Mouse (Mus musculus): Measurements from ENCODE around the gene Rxfp4. TPM values are rescaled to one million over a fixed set of nuclear protein-coding genes. Genes with fewer than 3 reads are reported as not detected.

Rxfp4 gene
- polyA plus RNA-seq, 1 experiment = not detected

DNA sequence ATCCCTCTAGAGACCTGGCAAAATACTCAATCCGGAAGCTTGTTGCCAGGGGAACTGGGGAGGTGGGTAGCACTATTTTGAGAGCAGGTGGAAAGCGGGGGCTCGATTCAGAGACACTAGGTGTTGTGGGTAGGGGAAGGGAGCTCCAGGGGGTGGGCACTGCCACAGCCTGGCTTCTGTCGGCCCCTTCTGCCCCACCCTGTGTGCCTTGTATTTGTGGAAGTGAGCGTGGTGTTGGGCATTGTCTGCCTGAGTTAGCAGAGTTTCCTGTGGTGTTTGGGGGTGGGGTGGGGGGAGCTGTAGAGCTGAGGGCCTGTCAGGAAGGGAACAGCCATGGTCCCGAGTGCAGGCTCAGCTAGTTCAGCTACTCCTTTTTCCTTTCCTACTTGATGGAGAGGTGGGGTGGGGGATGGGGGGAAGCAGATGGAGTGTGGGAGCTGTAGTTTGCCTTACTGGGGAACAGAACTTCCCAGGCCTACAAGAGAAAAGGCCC is 22.0 kb downstream of the Rxfp4 start:
- no peak for TF ChIP-seq CTCF (IDR thresholded peaks at IDR 0.05; ENCODE audit: borderline replicate concordance, insufficient read depth, low read length)
- no peak for TF ChIP-seq POLR2A (IDR thresholded peaks at IDR 0.05; ENCODE audit: low read depth, low read length)
- Histone ChIP-seq H3K4me1 (ENCODE audit: control insufficient read depth, insufficient read depth, low read length) (0 out of 2 replicates have a peak, but pooled peaks cover 8% of the 10 kb centered on the region), H3K27ac (ENCODE audit: insufficient read depth, low read length) (no peak overlapping the region), H3K4me3 (ENCODE audit: insufficient read depth, low read length) (no peak overlapping the region)

DNA sequence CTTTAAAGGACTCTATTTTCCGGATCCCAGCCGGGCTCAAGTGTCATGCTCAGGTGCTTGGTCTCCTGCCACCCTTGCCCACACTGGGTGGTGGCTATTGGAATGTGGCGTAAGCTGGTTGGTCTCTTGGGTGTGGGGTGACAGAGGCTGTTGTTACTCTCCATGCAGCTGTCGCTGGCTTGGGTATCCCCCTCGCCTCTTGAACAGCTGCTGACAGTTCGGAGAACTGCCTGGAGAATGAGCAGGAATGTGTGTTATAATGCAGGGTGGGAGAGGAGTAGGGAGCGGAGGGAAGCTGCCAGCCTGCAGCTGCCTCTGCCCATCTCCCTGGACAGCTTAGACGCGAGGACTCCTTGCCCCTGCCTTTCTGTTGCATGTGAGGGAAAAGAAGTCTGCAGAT is 22.9 kb downstream of the Rxfp4 start:
- 0 out of 2 replicates have a peak, but pooled peaks cover 8% of the 10 kb centered on the region for H3K4me1 ChIP-seq (ENCODE audit: control insufficient read depth, insufficient read depth, low read length)
- no peak overlapping the region for H3K4me3 ChIP-seq (ENCODE audit: insufficient read depth, low read length)
- no peak overlapping the region for H3K27ac ChIP-seq (ENCODE audit: insufficient read depth, low read length)
- TF ChIP-seq POLR2A (IDR thresholded peaks at IDR 0.05; ENCODE audit: low read depth, low read length) (no peak), CTCF (IDR thresholded peaks at IDR 0.05; ENCODE audit: borderline replicate concordance, insufficient read depth, low read length) (no peak)

DNA sequence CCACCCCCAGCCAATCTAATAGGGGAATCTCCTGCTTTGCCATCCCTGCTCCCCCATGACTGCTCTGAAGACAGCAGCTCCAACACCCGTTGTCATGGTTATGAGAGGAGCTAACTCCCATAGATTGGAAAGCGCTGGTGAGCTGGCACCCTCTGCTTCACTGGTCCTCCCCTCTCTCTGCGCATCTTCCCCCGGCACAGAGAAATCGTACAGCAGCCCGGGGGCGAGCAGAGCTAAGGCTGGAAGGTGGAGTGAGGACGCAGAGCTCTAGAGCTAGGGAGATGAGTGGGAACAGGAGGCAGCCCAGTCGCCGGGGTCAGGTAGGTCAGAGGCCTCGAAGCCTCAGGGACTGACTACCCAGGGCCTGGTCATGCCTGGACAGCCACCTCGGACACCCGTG is 23.7 kb downstream of the Rxfp4 start:
- TF ChIP-seq POLR2A (IDR thresholded peaks at IDR 0.05; ENCODE audit: low read depth, low read length) (no peak), CTCF (IDR thresholded peaks at IDR 0.05; ENCODE audit: borderline replicate concordance, insufficient read depth, low read length) (no peak)
- Histone ChIP-seq H3K4me1 (ENCODE audit: control insufficient read depth, insufficient read depth, low read length) (peaks cover 15% of the 10 kb centered on the region; the same call in 1 of the 2 replicates), H3K4me3 (ENCODE audit: insufficient read depth, low read length) (no peak overlapping the region), H3K27ac (ENCODE audit: insufficient read depth, low read length) (no peak overlapping the region)

DNA sequence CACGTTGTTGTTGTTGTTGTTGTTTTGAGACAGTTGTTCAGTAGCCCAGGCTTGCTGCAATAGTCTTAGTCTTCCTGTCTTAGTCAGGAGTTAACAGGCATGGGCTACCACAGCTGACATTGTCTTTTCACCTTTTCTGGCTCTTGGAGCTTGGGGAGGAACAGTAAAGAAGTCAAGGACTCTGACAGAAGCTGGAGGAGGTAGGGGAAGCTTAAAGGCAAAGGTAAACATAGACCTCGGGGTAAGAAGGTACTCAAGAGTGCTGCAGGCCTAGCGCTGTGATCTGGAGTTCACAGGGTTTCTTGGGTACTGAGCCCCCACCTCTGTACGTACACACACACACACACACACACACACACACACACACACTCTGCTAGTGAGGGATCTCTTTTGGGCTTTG is 24.2 kb downstream of the Rxfp4 start:
- TF ChIP-seq POLR2A (IDR thresholded peaks at IDR 0.05; ENCODE audit: low read depth, low read length) (no peak), CTCF (IDR thresholded peaks at IDR 0.05; ENCODE audit: borderline replicate concordance, insufficient read depth, low read length) (no peak)
- H3K4me1 ChIP-seq (ENCODE audit: control insufficient read depth, insufficient read depth, low read length) = peaks cover 19% of the 10 kb centered on the region; the same call in 1 of the 2 replicates
- no peak overlapping the region for H3K27ac ChIP-seq (ENCODE audit: insufficient read depth, low read length)
- H3K4me3 ChIP-seq (ENCODE audit: insufficient read depth, low read length) = no peak overlapping the region

DNA sequence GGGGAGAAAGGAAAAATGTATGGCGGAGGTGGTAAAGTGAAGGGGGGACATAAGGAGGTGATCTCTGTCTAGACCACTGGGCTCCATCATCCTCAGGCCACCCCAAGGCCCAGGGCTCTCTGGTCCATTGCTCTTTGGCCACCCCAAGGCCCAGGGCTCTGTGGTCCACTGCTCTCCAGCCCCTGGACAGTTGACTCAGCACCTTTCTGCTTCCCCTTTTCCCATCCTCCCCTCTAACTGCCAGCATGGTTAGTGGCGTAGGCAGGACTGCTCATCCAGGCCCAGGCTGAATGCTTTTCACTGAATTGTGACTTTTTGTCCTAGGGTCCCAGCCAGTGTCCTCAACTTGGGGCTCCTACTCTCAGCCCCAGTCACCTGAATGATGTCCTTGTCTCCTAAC is 25.4 kb downstream of the Rxfp4 start:
- H3K4me3 ChIP-seq (ENCODE audit: insufficient read depth, low read length) = no peak overlapping the region
- no peak for TF ChIP-seq CTCF (IDR thresholded peaks at IDR 0.05; ENCODE audit: borderline replicate concordance, insufficient read depth, low read length)
- TF ChIP-seq POLR2A (IDR thresholded peaks at IDR 0.05; ENCODE audit: low read depth, low read length) = no peak
- H3K27ac ChIP-seq (ENCODE audit: insufficient read depth, low read length) = no peak overlapping the region
- H3K4me1 ChIP-seq (ENCODE audit: control insufficient read depth, insufficient read depth, low read length) = peaks cover 19% of the 10 kb centered on the region; the same call in 1 of the 2 replicates

DNA sequence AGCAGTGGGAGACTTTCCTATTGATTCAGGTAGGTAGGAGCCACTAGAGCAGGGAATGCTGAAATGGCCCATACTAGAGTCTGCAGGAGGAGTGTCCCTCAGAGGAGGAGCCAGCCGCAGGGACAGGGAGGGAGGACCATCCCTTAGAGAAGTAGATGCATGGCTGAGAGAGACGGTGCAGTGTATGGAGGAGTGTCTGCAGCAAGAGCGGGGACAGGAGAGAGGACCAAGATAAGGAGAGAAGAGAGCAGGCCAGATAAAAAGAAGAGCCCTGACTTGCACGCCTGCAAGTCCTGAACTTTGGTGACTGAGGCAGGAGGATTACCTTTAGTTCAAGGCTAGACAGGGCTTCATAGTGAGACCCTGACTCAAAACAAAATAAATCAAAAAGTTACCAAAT is 25.8 kb downstream of the Rxfp4 start:
- TF ChIP-seq POLR2A (IDR thresholded peaks at IDR 0.05; ENCODE audit: low read depth, low read length) = no peak
- TF ChIP-seq CTCF (IDR thresholded peaks at IDR 0.05; ENCODE audit: borderline replicate concordance, insufficient read depth, low read length) = no peak
- Histone ChIP-seq H3K4me3 (ENCODE audit: insufficient read depth, low read length) (no peak overlapping the region), H3K27ac (ENCODE audit: insufficient read depth, low read length) (no peak overlapping the region), H3K4me1 (ENCODE audit: control insufficient read depth, insufficient read depth, low read length) (peaks cover 19% of the 10 kb centered on the region; the same call in 1 of the 2 replicates)

DNA sequence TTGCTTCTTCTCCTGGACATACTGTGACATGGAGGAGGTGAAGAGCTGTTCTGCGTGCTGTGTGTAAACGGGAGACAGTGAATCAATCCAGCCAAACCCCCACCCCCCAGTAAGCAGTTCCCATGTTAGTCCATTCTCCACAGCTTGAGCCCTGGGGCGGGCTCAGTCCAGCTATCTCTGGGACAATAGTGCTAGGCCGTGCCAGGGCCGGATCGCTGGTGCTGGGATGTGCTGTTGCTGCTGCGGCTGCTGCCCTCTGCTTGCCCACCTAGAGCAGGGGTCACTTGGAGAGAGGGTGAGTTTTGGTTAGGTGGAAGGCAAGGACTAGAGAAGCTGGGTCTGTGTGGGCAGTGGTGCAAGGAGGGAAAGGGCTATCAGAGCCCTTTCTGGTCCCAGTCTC is 26.6 kb downstream of the Rxfp4 start:
- no peak overlapping the region for H3K27ac ChIP-seq (ENCODE audit: insufficient read depth, low read length)
- peaks cover 19% of the 10 kb centered on the region; the same call in 1 of the 2 replicates for H3K4me1 ChIP-seq (ENCODE audit: control insufficient read depth, insufficient read depth, low read length)
- TF ChIP-seq CTCF (IDR thresholded peaks at IDR 0.05; ENCODE audit: borderline replicate concordance, insufficient read depth, low read length) (no peak), POLR2A (IDR thresholded peaks at IDR 0.05; ENCODE audit: low read depth, low read length) (no peak)
- H3K4me3 ChIP-seq (ENCODE audit: insufficient read depth, low read length) = no peak overlapping the region

DNA sequence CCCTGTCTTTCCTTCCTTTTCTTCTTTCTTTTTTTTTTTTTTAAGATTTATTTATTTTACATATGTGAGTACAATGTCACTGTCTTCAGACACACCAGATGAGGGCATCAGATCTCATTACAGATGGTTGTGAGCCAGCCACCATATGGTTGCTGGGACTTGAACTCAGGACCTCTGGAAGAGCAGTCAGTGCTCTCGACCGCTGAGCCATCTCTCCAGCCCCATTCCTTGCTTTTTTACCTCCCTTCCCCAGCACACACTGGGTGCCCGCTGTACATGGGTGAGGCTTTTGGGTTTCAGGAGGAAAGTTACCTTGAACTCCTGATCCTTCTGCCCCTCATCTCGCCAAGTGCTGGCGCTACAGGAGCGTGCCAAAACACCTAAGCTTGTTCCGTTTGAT is 27.4 kb downstream of the Rxfp4 start:
- peaks cover 19% of the 10 kb centered on the region; the same call in 1 of the 2 replicates for H3K4me1 ChIP-seq (ENCODE audit: control insufficient read depth, insufficient read depth, low read length)
- no peak for TF ChIP-seq CTCF (IDR thresholded peaks at IDR 0.05; ENCODE audit: borderline replicate concordance, insufficient read depth, low read length)
- TF ChIP-seq POLR2A (IDR thresholded peaks at IDR 0.05; ENCODE audit: low read depth, low read length) = no peak
- 0 out of 2 replicates have a peak overlapping the region, but pooled peaks have one; percentile 20 for H3K27ac ChIP-seq (ENCODE audit: insufficient read depth, low read length)
- H3K4me3 ChIP-seq (ENCODE audit: insufficient read depth, low read length) = no peak overlapping the region

DNA sequence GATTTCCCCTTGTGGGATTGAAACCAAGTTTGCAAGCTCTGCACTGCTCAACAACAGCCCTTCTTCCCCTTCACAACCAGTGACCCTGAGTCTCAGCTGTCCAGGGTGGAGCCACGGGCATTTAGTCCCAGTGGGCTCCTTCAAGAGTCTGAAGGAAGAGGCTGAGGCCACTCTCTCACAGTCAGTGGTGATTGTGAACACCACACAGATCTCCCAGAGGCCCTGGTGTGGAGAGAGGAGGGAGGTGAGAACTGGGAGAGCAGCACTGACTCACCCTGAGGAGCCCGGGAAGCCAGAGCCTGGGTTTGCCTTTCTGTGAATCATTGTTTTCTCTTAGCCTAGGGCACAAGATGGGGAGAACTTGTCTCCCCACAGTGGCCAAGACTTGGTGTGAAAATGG is 28.0 kb downstream of the Rxfp4 start:
- H3K4me3 ChIP-seq (ENCODE audit: insufficient read depth, low read length) = no peak overlapping the region
- H3K4me1 ChIP-seq (ENCODE audit: control insufficient read depth, insufficient read depth, low read length) = peaks cover 19% of the 10 kb centered on the region; the same call in 1 of the 2 replicates
- H3K27ac ChIP-seq (ENCODE audit: insufficient read depth, low read length) = peak overlapping the region; percentile 96
- no peak for TF ChIP-seq CTCF (IDR thresholded peaks at IDR 0.05; ENCODE audit: borderline replicate concordance, insufficient read depth, low read length)
- TF ChIP-seq POLR2A (IDR thresholded peaks at IDR 0.05; ENCODE audit: low read depth, low read length) = peak; percentile 45; the same call in 1 of the 2 replicates

DNA sequence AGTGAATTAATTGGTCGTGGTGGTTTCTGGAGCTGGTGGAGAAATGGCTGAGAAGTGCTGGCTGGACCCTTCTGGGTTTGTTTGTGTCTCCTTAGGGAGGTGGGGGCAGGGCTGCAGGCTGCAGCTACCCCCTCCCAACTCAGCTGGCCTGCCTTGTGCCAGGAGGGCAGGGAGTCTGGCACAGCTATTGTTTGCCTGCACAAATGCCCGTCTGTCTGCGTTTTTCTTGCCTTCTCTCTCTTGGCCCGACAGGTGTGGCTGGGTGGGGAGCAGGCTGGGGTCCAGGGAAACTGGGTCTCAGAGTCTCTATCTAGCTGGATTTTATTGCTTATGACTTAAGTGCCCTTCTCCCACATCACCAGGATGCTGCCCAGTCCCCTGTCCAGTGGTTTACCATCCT is 28.6 kb downstream of the Rxfp4 start:
- peak overlapping the region; percentile 72; the same call in 1 of the 2 replicates for H3K4me3 ChIP-seq (ENCODE audit: insufficient read depth, low read length)
- H3K4me1 ChIP-seq (ENCODE audit: control insufficient read depth, insufficient read depth, low read length) = peaks cover 19% of the 10 kb centered on the region; the same call in 1 of the 2 replicates
- no peak for TF ChIP-seq POLR2A (IDR thresholded peaks at IDR 0.05; ENCODE audit: low read depth, low read length)
- no peak for TF ChIP-seq CTCF (IDR thresholded peaks at IDR 0.05; ENCODE audit: borderline replicate concordance, insufficient read depth, low read length)
- H3K27ac ChIP-seq (ENCODE audit: insufficient read depth, low read length) = peak overlapping the region; percentile 96

Measured in embryonic fibroblast, embryonic 13.5 days (primary cell).